Mouse (Mus musculus): ENCODE measurements around the gene Angptl2. TPM values are rescaled to one million over a fixed set of nuclear protein-coding genes. Genes with fewer than 3 reads are reported as not detected.

The Angptl2 gene
- polyA plus RNA-seq, 1 experiment from 2014 or later, result 36.9 TPM

GRCm38 (mm10) chr2:33217425-33217794 lies 1.5 kb downstream of the Angptl2 start:
- TF ChIP-seq CTCF (IDR thresholded peaks at IDR 0.05; ENCODE audit: low read depth), result no peak
- H3K4me1 ChIP-seq (replicated peaks; ENCODE audit: insufficient read depth, low read length), result peaks cover 27% of the 10 kb centered on the region
- peak overlapping the region; percentile 88; the same call in 1 of the 2 replicates for H3K27ac ChIP-seq
- peak overlapping the region; percentile 43 for H3K4me3 ChIP-seq (replicated peaks; ENCODE audit: low read depth, low read length)
- DNase-seq (ENCODE audit: low spot score) (no peak), ATAC-seq (replicated peaks; ENCODE audit: low FRiP score, low read depth) (no peak)
- no peaks in the 10 kb centered on the region for H3K36me3 ChIP-seq (ENCODE audit: insufficient read depth, low read length)
- H3K4me2 ChIP-seq (ENCODE audit: low read length), result peak overlapping the region; percentile 77
- 57% methylated on average over 3 of the region's 3 CpGs for WGBS
- no peaks in the 10 kb centered on the region for H3K9me3 ChIP-seq (replicated peaks; ENCODE audit: low read length)
- H3K27me3 ChIP-seq (ENCODE audit: insufficient read depth, low read length), result no peaks in the 10 kb centered on the region
- peak overlapping the region; percentile 65 for H3K9ac ChIP-seq (ENCODE audit: low read depth, low read length)

DNA sequence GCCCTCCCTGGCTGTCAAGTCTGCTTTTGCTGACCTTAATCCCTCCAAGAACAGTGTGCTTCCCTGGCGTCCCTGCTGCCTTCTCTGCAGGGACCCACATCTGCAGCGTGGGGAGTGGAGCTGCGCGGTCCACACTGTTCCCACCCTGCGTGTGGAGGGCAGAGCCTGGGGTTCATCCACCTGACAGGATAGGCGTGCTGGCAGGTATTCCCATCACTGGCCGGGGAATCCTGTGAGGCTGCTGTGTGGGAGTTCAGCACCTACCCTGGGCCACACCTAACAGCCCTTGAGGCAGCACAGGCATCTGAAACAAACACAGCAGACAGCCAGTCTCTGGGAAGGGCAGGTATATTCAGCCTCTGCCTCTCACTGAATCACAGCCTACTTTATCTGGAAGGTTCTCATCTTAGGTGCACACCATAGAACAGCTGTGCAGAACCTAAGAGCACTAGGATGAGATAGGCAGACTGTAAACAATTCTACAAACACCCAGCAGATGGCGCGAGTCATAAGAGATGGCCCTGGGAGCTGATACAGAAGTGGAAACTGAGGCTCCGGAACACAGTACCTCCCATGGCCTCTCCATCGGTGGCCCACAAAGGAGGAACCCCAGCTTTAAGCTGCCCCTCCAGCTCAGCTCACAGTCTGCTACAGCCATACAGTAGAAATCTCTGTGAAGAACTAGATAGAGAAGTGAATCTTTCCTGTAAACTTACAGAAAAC lies 3.2 kb downstream of the Angptl2 start:
- no peak overlapping the region for H3K4me2 ChIP-seq (ENCODE audit: low read length)
- H3K9ac ChIP-seq (ENCODE audit: low read depth, low read length), result no peak overlapping the region
- ATAC-seq (replicated peaks; ENCODE audit: low FRiP score, low read depth) (no peak), DNase-seq (ENCODE audit: low spot score) (peak; percentile 64)
- H3K9me3 ChIP-seq (replicated peaks; ENCODE audit: low read length), result no peaks in the 10 kb centered on the region
- peaks cover 27% of the 10 kb centered on the region for H3K4me1 ChIP-seq (replicated peaks; ENCODE audit: insufficient read depth, low read length)
- no peak overlapping the region for H3K4me3 ChIP-seq (replicated peaks; ENCODE audit: low read depth, low read length)
- H3K27me3 ChIP-seq (ENCODE audit: insufficient read depth, low read length), result no peaks in the 10 kb centered on the region
- peak; percentile 69 for TF ChIP-seq CTCF (IDR thresholded peaks at IDR 0.05; ENCODE audit: low read depth)
- no peaks in the 10 kb centered on the region for H3K36me3 ChIP-seq (ENCODE audit: insufficient read depth, low read length)
- 71% methylated on average over 11 of the region's 11 CpGs for WGBS
- H3K27ac ChIP-seq, result no peak overlapping the region

- no peaks in the 10 kb centered on the region for H3K27me3 ChIP-seq (ENCODE audit: insufficient read depth, low read length)
- TF ChIP-seq CTCF (IDR thresholded peaks at IDR 0.05; ENCODE audit: low read depth), result no peak
- DNase-seq (ENCODE audit: low spot score) (no peak), ATAC-seq (replicated peaks; ENCODE audit: low FRiP score, low read depth) (no peak)
- WGBS, result 77% methylated on average over 4 of the region's 4 CpGs
- no peak overlapping the region for H3K9ac ChIP-seq (ENCODE audit: low read depth, low read length)
- no peak overlapping the region for H3K4me2 ChIP-seq (ENCODE audit: low read length)
- peaks cover 27% of the 10 kb centered on the region for H3K4me1 ChIP-seq (replicated peaks; ENCODE audit: insufficient read depth, low read length)
- H3K36me3 ChIP-seq (ENCODE audit: insufficient read depth, low read length), result no peaks in the 10 kb centered on the region
- H3K9me3 ChIP-seq (replicated peaks; ENCODE audit: low read length), result no peaks in the 10 kb centered on the region
- H3K4me3 ChIP-seq (replicated peaks; ENCODE audit: low read depth, low read length), result no peak overlapping the region
- H3K27ac ChIP-seq, result no peak overlapping the region
Observed at GRCm38 (mm10) chr2:33219637-33220036, 3.8 kb downstream of the Angptl2 start.

DNA sequence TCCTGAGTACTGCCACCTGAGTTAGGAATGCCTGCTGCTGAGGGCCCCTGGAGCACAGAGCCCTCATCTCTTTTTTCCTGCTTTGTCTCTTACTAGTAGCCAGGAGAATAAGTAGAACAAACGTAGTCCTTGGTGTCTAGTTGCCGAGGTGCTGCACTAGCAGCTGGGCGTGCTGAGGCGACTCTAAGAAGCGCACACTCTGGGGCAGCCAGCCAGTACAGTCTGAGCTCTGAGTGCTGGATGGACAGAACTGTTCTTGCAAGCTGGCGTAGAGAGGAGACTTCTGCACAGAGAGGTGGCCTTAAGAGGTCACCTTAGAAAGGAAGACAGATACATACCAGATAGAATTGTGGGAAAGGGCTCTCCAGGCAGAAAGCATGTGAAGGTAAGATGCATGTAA lies 4.4 kb downstream of the Angptl2 start:
- H3K27me3 ChIP-seq (ENCODE audit: insufficient read depth, low read length), result no peaks in the 10 kb centered on the region
- peaks cover 23% of the 10 kb centered on the region for H3K4me1 ChIP-seq (replicated peaks; ENCODE audit: insufficient read depth, low read length)
- H3K4me2 ChIP-seq (ENCODE audit: low read length), result no peak overlapping the region
- no peaks in the 10 kb centered on the region for H3K9me3 ChIP-seq (replicated peaks; ENCODE audit: low read length)
- 72% methylated on average over 6 of the region's 6 CpGs for WGBS
- 0 out of 2 replicates have a peak overlapping the region, but pooled peaks have one; percentile 2 for H3K27ac ChIP-seq
- H3K4me3 ChIP-seq (replicated peaks; ENCODE audit: low read depth, low read length), result no peak overlapping the region
- no peak overlapping the region for H3K9ac ChIP-seq (ENCODE audit: low read depth, low read length)
- no peak for ATAC-seq (replicated peaks; ENCODE audit: low FRiP score, low read depth)
- no peak for DNase-seq (ENCODE audit: low spot score)
- TF ChIP-seq CTCF (IDR thresholded peaks at IDR 0.05; ENCODE audit: low read depth), result no peak
- H3K36me3 ChIP-seq (ENCODE audit: insufficient read depth, low read length), result no peaks in the 10 kb centered on the region

GRCm38 (mm10) chr2:33220674-33221338 lies 4.9 kb downstream of the Angptl2 start:
- H3K4me2 ChIP-seq (ENCODE audit: low read length), result no peak overlapping the region
- no peaks in the 10 kb centered on the region for H3K36me3 ChIP-seq (ENCODE audit: insufficient read depth, low read length)
- peaks cover 20% of the 10 kb centered on the region for H3K4me1 ChIP-seq (replicated peaks; ENCODE audit: insufficient read depth, low read length)
- H3K27me3 ChIP-seq (ENCODE audit: insufficient read depth, low read length), result no peaks in the 10 kb centered on the region
- no peak overlapping the region for H3K4me3 ChIP-seq (replicated peaks; ENCODE audit: low read depth, low read length)
- no peak for TF ChIP-seq CTCF (IDR thresholded peaks at IDR 0.05; ENCODE audit: low read depth)
- ATAC-seq (replicated peaks; ENCODE audit: low FRiP score, low read depth) (peak; percentile 45; the same call in 1 of the 2 replicates), DNase-seq (ENCODE audit: low spot score) (peak; percentile 37)
- H3K9me3 ChIP-seq (replicated peaks; ENCODE audit: low read length), result no peaks in the 10 kb centered on the region
- 65% methylated on average over 10 of the region's 10 CpGs for WGBS
- H3K9ac ChIP-seq (ENCODE audit: low read depth, low read length), result no peak overlapping the region
- H3K27ac ChIP-seq, result no peak overlapping the region

GRCm38 (mm10) chr2:33221339-33221900 lies 5.6 kb downstream of the Angptl2 start:
- peaks cover 15% of the 10 kb centered on the region for H3K4me1 ChIP-seq (replicated peaks; ENCODE audit: insufficient read depth, low read length)

More at GRCm38 (mm10) chr2:33221339-33221900, 5.6 kb downstream of the Angptl2 start:
- Histone ChIP-seq H3K4me2 (ENCODE audit: low read length) (no peak overlapping the region), H3K36me3 (ENCODE audit: insufficient read depth, low read length) (no peaks in the 10 kb centered on the region), H3K4me3 (replicated peaks; ENCODE audit: low read depth, low read length) (no peak overlapping the region), H3K27me3 (ENCODE audit: insufficient read depth, low read length) (no peaks in the 10 kb centered on the region), H3K27ac (no peak overlapping the region), H3K9ac (ENCODE audit: low read depth, low read length) (no peak overlapping the region), H3K9me3 (replicated peaks; ENCODE audit: low read length) (no peaks in the 10 kb centered on the region)
- no peak for TF ChIP-seq CTCF (IDR thresholded peaks at IDR 0.05; ENCODE audit: low read depth)
- 58% methylated on average over 11 of the region's 11 CpGs for WGBS
- DNase-seq (ENCODE audit: low spot score), result no peak
- ATAC-seq (replicated peaks; ENCODE audit: low FRiP score, low read depth), result no peak
